Mouse (Mus musculus) stomach, postnatal 0 days (tissue): ENCODE results near the gene Apom. TPM values are rescaled to one million over a fixed set of nuclear protein-coding genes. Genes with fewer than 3 reads are reported as not detected.
A peak's percentile ranks its signal among the peaks of the same experiment; 100 is the strongest.

Source experiments
- ATAC-seq: fragments of 200-750 bp; cut with Nextera tagmentation; 2 replicates; pipeline ENCODE4 v1.8.0; 2017; ENCODE audit not compliant: low FRiP score, low TSS enrichment
- DNase-seq: peaks from one replicate; pipeline ENCODE4 v3.0.0-alpha.2; 2016; ENCODE audit warnings: low spot score
- H3K27ac ChIP-seq: fragments of 300-500 bp; sonication (generic); replicated peaks from 2 replicates; pipeline ENCODE4 v1.5.1; 2014; ENCODE audit warnings: mild to moderate bottlenecking, control low read depth
- H3K27me3 ChIP-seq: fragments of 300-500 bp; sonication (generic); 2 replicates; pipeline ENCODE4 v1.6.1; 2014; ENCODE audit warnings: low read length; ENCODE audit not compliant: control insufficient read depth, insufficient read depth
- H3K36me3 ChIP-seq: fragments of 300-500 bp; sonication (generic); 2 replicates; pipeline ENCODE4 v1.6.1; 2014; ENCODE audit warnings: low read length, mixed read lengths; ENCODE audit not compliant: control insufficient read depth, insufficient read depth
- H3K4me1 ChIP-seq: fragments of 300-500 bp; sonication (generic); replicated peaks from 2 replicates; pipeline ENCODE4 v1.6.1; 2014; ENCODE audit warnings: antibody characterized with exemption; ENCODE audit not compliant: control insufficient read depth, insufficient read depth
- H3K4me2 ChIP-seq: fragments of 300-500 bp; sonication (generic); replicated peaks from 2 replicates; pipeline ENCODE4 v1.6.1; 2014; ENCODE audit warnings: low read depth, mild to moderate bottlenecking, control low read depth, moderate library complexity
- H3K4me3 ChIP-seq: fragments of 300-500 bp; sonication (generic); 2 replicates; pipeline ENCODE4 v1.5.1; 2014; ENCODE audit warnings: low read depth, low read length, control low read depth
- H3K9ac ChIP-seq: fragments of 300-500 bp; sonication (generic); 2 replicates; pipeline ENCODE4 v1.6.1; 2014; ENCODE audit warnings: mild to moderate bottlenecking, low read length, control low read depth, mixed read lengths
- H3K9me3 ChIP-seq: fragments of 300-500 bp; sonication (generic); 2 replicates; pipeline ENCODE4 v1.6.1; 2016; ENCODE audit warnings: low read length; ENCODE audit not compliant: control insufficient read depth
- CTCF ChIP-seq: IDR thresholded peaks from 2 replicates; pipeline ENCODE4 v1.5.1; 2016; ENCODE audit warnings: antibody characterized with exemption, low read depth, mild to moderate bottlenecking, moderate library complexity
- EP300 ChIP-seq: optimal IDR thresholded peaks from 2 replicates; pipeline ENCODE3; 2016; ENCODE audit warnings: antibody characterized with exemption
- WGBS: fragments of 180-500 bp; shearing (Covaris S2); extraction: QIAGEN DNeasy Blood & Tissue Kit; methylation state at CpG from one replicate; pipeline ENCODE4 v1.1.7; 2014; 5-methylcytosine and 5-hydroxymethylcytosine counted together
- polyA plus RNA-seq: library from polyadenylated mRNA; unstranded; fragments of >200 nt; fragmentation: Nextera tagmentation; extraction: Ambion mirVana; gene quantifications from 2 replicates; pipeline ENCODE4 v1.2.1, GENCODE M21; 2015

Apom gene
- polyA plus RNA-seq: 1.3 and 3.2 TPM in 2 replicates

GRCm38 (mm10) chr17:35131500-35132173, at the start of gene Apom:
Gene Apom, minus strand, starts transcription at chr17:35132050.
- Histone ChIP-seq H3K4me2 (no peak within 1 kb of the TSS), H3K36me3 (no peaks in the 10 kb centered on the region; the same call in none of the 2 replicates), H3K9ac (no peak within 1 kb of the TSS), H3K9me3 (no peaks in the 10 kb centered on the region), H3K27ac (no peak within 1 kb of the TSS), H3K4me1 (peaks cover 2% of the 10 kb centered on the region; the same call in 1 of the 2 replicates), H3K27me3 (no peaks in the 10 kb centered on the region), H3K4me3 (no peak within 1 kb of the TSS)
- 69% methylated on average over 15 of the region's 15 CpGs for WGBS
- TF ChIP-seq EP300 (no peak), CTCF (no peak)
- no peak for DNase-seq
- ATAC-seq: no peak

- 82% methylated on average over 5 of the region's 5 CpGs for WGBS
- H3K9me3 ChIP-seq: no peaks in the 10 kb centered on the region
- no peak overlapping the region for H3K9ac ChIP-seq
- H3K27ac ChIP-seq: no peak overlapping the region
- no peak for DNase-seq
- TF ChIP-seq EP300 (no peak), CTCF (no peak)
- no peaks in the 10 kb centered on the region for H3K27me3 ChIP-seq
- ATAC-seq: no peak
- H3K36me3 ChIP-seq: no peaks in the 10 kb centered on the region
- no peaks in the 10 kb centered on the region for H3K4me1 ChIP-seq
- H3K4me2 ChIP-seq: no peak overlapping the region
- no peak overlapping the region for H3K4me3 ChIP-seq
Measured at GRCm38 (mm10) chr17:35180093-35180492, 48.2 kb upstream of the Apom start.

GRCm38 (mm10) chr17:35178528-35178927, 46.7 kb upstream of the Apom start:
- Histone ChIP-seq H3K9me3 (no peaks in the 10 kb centered on the region), H3K4me2 (no peak overlapping the region), H3K36me3 (no peaks in the 10 kb centered on the region), H3K4me3 (no peak overlapping the region), H3K4me1 (no peaks in the 10 kb centered on the region), H3K9ac (no peak overlapping the region), H3K27ac (no peak overlapping the region), H3K27me3 (no peaks in the 10 kb centered on the region)
- peak; percentile 85 for ATAC-seq
- TF ChIP-seq EP300: no peak
- TF ChIP-seq CTCF: peak; percentile 97
- 10% methylated on average over 5 of the region's 5 CpGs for WGBS
- peak; percentile 82 for DNase-seq

- 52% methylated on average over 2 of the region's 2 CpGs for WGBS
- H3K4me3 ChIP-seq: no peak within 1 kb of the TSS
- H3K27me3 ChIP-seq: no peaks in the 10 kb centered on the region
- ATAC-seq (no peak), DNase-seq (no peak)
- no peaks in the 10 kb centered on the region for H3K36me3 ChIP-seq
- H3K27ac ChIP-seq: no peak within 1 kb of the TSS
- H3K4me1 ChIP-seq: no peaks in the 10 kb centered on the region
- H3K9ac ChIP-seq: no peak within 1 kb of the TSS
- H3K4me2 ChIP-seq: no peak within 1 kb of the TSS
- TF ChIP-seq EP300: no peak
- TF ChIP-seq CTCF: no peak
- no peaks in the 10 kb centered on the region for H3K9me3 ChIP-seq
Measured at GRCm38 (mm10) chr17:35175968-35176367, 44.1 kb upstream of the Apom start, which contains the start of gene Aif1. Gene Aif1, minus strand, starts transcription at chr17:35176068.

GRCm38 (mm10) chr17:35175382-35175781, 43.5 kb upstream of the Apom start:
- Histone ChIP-seq H3K4me3 (no peak overlapping the region), H3K4me2 (no peak overlapping the region), H3K27ac (no peak overlapping the region), H3K4me1 (no peaks in the 10 kb centered on the region), H3K27me3 (no peaks in the 10 kb centered on the region), H3K36me3 (no peaks in the 10 kb centered on the region), H3K9ac (no peak overlapping the region), H3K9me3 (no peaks in the 10 kb centered on the region)
- 65% methylated on average over 6 of the region's 6 CpGs for WGBS
- no peak for DNase-seq
- no peak for ATAC-seq
- TF ChIP-seq EP300 (no peak), CTCF (no peak)

- TF ChIP-seq EP300 (no peak), CTCF (no peak)
- DNase-seq (no peak), ATAC-seq (no peak)
- no peak overlapping the region for H3K4me3 ChIP-seq
- no peak overlapping the region for H3K4me2 ChIP-seq
- 66% methylated on average over 8 of the region's 8 CpGs for WGBS
- H3K27me3 ChIP-seq: no peaks in the 10 kb centered on the region
- no peaks in the 10 kb centered on the region for H3K9me3 ChIP-seq
- no peaks in the 10 kb centered on the region for H3K4me1 ChIP-seq
- H3K9ac ChIP-seq: no peak overlapping the region
- no peak overlapping the region for H3K27ac ChIP-seq
- H3K36me3 ChIP-seq: no peaks in the 10 kb centered on the region
Measured at GRCm38 (mm10) chr17:35174201-35174977, 42.5 kb upstream of the Apom start.
